Mouse (Mus musculus): Measurements from ENCODE around the gene Mboat7.
A peak's percentile ranks its signal among the peaks of the same experiment; 100 is the strongest.
"Not testable (repeated sequence)": the region's sequence is repeated elsewhere in the genome, so short reads cannot be mapped to it uniquely, and the experiment has no call there.

Mboat7 gene

DNA sequence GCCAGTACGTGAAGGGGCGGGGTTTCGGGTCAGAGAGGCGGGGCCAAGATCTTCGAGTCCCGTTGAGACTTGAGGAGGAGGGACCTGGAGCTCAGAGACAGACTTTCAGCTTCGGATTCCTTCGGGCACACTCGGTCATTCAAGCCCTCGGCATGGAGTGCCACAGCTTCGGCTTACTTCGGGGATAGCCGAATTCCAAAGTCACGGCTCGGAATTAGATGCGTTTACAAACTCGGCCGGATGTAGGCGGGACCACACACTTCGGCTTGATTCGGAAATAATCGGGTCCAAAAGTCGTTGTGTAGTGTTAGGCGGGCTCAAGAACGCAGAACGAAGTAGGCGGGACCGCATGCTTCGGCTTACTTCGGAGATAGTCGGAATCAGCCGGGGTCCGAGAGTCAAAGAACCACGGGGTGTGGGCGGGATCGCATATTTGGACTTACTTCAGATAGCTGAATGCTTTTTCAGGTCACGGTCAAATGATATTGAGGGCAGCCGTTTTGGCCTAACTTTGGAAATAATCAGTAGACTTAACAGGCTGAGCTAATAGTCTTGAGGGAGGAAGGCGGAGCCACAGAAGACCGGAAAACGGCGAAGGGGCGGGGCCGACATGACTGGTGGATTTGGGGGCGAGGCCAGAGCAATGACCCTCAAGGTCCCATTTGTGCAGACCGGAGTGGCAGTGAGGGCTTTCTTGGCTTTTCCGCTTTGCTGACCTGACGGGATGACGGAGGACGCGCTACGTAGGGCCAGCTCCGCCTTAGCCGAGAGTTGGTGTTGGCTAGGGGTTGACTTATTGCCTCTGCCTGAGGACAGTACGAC is at the start of gene Mboat7:
Gene Mboat7, minus strand, starts transcription at position 537 of the 822 bp plus-strand sequence.
- peak; percentile 98 to 99 for DNase-seq

- not testable (repeated sequence) for DNase-seq
Observed at GRCm38 (mm10) chr7:3732675-3733074, 39.4 kb upstream of the Mboat7 start.

DNA sequence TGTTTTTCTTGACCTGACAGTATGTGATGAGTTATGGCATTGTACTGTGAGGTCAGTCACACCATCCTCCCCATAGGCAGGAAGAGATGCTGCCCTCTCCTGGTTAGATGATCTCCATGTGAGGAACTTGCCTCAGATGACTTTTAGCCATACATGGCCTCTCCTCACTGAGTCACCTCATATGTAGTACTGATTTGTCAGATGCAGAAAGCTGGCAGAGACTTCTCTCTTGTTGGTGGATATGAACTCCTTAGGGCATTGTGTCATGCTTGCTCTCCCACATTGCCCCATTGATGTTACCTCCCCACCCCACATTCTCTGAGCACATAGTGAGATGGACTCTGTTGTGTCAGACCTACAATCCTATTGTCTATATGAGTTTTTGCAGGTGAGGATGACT is 32.1 kb upstream of the Mboat7 start:
- not testable (repeated sequence) for DNase-seq

DNA sequence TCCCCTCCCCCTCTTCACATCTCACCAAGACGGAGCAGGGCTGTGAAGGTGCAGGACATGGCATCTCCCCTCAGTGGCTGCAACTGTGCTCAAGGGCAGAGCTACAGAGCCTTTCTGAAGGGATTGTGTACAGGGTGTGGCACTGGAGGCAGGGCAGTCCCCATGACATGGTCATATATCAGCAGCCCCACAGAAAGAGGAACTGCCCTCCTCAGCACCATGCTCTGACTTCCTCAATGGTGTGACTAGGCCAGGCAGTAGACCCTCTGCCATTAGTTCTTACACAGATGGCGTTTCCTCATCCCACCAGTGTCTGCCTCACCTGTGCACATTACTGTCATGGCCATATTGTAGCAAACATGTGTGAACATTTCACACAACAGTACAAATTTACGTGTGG is 26.9 kb upstream of the Mboat7 start, which contains the start of gene Pirb:
Gene Pirb, minus strand, starts transcription at position 124 of the 400 bp plus-strand sequence.
- not testable (repeated sequence) for DNase-seq

- peak in 1 of 2 experiments; percentile 21 for DNase-seq
Observed at GRCm38 (mm10) chr7:3715249-3715648, 21.9 kb upstream of the Mboat7 start.

DNA sequence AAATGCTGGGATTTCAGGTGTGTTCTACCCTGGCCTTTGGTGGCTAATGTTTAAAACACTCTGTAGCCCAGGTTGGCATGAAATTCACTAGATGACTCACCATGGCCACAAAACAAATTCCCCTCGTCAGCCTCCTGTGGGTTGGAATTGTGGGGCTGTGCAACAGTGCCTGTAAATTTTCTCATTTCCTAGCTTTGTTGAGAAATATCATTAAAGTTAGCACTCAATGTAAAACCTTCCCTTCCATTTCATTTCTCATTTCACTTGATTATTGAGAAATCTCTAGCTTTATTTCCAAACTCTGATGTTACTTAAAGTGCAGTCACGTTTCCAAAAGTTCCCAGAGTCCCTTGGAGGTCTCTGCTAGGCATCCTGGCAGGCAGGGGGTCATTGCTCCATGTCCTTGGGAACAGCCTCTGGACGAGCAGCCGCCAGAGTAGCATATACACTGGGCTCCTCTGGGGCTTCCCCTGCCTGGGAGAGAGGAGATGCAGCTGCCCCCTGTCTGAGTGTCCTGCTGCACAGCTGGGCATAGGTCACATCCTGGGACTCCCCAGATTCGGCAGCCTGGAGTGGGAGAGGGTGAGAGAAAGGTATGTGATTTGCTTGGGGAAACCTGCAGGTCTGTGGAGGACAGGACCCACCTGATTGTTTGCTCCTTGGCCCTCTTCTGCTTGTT is 19.1 kb upstream of the Mboat7 start:
- no peak for DNase-seq

DNA sequence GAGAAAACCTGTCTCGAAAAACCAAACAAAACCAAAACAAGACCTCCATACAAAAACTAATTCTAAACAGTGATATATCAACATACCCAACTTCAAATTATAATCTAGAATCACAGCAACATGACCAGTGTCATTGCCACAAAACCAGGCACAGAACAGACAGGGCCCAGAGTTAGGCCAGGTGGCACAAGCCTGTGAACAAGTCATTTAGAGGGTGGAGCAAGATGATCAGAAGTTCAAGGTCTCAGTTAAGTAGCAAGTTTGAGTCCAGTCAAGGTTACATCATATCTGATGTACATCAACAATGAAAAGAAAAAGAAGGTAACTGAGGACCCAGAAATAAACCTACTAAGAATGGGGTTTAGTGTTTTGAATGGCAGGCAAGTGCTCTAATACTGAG is 15.7 kb upstream of the Mboat7 start:
- no peak for DNase-seq

DNA sequence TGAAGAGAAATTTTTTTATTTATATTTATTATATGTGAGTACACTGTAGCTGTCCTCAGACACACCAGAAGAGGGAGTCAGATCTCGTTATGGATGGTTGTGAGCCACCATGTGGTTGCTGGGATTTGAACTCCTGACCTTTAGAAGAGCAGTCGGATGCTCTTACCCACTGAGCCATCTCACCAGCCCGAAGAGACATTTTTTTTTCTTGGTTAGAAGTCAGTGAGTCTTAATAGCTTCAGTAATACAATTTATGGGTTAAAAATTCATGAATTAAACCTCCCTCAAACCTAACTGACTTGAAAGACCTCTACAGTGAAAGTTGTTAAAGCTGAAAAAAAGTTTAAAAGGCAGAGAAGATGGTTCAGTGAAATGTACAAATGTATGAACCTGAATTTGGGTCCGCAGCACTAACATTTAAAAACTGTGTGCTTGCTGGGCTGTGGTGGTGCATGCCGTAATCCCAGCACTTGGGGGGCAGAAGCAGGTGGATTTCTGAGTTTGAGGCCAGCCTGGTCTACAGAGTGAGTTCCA is 15.2 kb upstream of the Mboat7 start:
- DNase-seq: not testable (repeated sequence)

DNA sequence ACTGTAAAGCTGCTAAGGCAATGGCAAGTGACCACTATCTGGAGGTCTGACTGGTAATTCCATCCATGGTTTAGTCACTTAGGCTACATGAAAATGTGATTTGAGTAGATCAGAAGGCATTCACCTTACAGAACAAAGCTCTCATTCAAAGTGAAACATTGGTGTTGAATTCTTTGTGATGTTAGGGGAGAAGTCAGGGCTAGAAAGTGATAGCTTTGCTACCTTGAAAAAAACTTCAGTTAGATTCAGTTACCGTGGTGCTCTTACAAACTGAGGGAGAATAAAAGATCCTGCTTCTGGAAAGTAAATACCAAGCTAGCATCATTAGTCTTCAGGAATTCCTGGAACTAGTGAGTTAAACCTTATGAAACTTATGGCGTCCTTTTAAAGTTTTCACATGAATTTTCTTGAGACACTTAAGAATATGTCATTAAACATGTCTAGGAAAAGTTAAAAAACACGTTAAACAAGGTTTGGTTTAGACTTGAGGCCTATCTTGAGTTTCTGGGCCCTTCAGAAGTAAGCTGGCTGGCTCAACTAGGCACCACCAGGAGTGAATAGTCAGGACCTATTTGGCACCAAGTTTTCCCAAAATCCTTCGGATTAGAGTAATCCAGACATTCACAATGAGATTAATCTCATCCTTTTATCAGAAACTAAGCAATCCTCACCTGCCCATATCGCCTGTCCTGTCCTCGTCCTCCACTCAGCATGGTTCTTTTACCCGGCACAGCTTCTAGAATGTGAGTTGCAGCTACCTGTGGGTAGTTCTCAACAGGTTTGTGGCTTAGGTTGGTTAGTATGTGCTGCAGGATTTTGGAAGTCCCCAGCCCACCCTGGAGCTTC is 14.5 kb upstream of the Mboat7 start:
- no peak for DNase-seq

GRCm38 (mm10) chr7:3707027-3707426 is 13.7 kb upstream of the Mboat7 start:
- no peak for DNase-seq

DNA sequence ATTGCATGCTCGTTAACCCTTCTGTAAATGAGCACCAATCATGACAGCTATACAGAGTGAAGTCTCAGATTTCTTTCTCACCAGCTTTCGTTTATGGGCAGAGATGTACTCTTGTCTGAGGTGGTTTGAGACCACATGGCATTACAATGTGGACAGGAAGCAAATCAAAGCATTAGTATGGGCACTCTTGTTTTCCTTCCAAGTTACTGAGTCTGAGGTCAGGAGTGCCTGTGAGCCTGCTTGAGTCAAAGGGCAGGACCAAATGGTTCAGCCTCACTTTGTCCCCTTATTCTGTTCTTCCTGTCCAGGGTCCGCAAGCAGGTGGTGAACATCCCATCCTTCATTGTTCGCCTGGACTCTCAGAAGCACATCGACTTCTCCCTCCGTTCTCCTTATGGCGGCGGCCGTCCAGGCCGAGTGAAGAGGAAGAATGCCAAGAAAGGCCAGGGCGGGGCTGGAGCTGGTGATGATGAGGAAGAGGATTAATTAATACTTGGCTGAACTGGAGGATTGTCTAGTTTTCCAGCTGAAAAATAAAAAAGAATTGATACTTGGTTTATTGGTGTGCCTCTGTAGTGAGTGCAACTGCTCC is 13.1 kb upstream of the Mboat7 start:
- no peak for DNase-seq

DNA sequence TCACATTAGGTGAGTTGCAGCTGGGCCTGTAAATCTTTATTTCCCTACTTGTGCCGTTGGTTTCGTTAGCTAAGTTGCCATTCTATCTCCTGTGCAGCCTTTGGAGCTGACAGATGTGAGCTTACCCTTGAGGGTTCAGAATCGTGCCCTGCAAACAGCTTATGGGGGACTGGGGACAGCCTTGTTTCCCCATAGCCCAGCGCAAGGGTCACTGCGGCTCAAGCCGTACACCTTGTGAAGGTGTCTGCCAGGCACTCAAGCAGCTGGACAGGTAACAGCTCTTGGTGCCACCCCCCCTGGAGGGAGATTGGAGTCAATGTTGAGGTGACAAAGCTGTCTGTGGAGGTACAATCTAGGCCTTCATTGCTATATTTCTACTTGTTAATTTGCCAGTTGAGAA is 12.6 kb upstream of the Mboat7 start:
- DNase-seq: no peak

GRCm38 (mm10) chr7:3705461-3705860 is 12.1 kb upstream of the Mboat7 start:
- DNase-seq: not testable (repeated sequence)

GRCm38 (mm10) chr7:3704475-3704874 is 11.2 kb upstream of the Mboat7 start:
- no peak for DNase-seq

DNA sequence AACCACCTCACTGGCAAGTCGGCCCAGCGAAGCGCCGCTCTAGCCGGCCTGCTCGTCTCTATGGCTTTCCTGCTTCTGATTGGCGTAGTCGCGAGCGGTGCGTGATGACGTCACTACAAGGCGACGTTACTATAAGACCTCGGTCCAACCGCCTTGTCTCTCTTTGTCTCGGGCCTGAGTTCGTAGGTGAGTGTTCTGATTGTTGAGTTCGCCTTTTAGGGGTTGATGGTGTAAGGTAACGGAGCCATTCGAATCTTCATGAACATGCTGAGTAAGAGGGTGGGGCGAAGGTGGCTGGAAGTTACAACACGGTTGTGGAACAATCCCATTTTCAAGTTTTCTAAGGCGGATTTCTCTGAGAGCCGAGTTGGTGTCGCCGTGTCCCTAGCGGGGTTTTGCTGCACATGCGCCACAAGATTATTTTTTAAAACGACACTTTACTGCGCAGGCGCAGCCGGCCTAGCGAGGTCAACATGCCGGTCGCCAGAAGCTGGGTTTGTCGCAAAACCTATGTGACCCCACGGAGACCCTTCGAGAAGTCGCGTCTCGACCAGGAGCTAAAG is 10.6 kb upstream of the Mboat7 start, which contains the start of gene Rps9:
Gene Rps9, plus strand, starts transcription at position 115 of the 563 bp plus-strand sequence.
- peak; percentile 98 for DNase-seq

GRCm38 (mm10) chr7:3703148-3703878 is 10.0 kb upstream of the Mboat7 start:
- DNase-seq: no peak

DNA sequence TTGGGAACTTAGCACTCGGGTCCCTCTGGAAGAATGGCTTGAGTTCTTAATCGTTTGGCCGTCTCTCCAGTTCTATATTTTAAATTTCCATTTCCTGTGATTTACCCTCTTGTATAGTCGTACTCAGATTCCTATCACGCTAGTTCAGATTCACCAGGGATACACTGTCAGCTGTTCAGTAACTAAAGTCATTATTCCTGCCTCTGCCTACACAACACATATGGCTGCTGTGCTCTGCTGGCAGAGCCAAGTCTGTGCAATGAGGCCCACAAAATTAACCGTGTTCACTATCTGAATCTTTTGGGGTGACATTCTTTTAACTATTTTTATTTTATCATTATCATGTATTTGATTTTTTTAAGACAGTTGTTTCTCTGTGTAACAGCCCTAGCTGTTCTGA is 5.1 kb upstream of the Mboat7 start:
- no peak for DNase-seq

GRCm38 (mm10) chr7:3694949-3695305 is 1.6 kb upstream of the Mboat7 start:
- DNase-seq: peak in 1 of 2 experiments; percentile 17

DNA sequence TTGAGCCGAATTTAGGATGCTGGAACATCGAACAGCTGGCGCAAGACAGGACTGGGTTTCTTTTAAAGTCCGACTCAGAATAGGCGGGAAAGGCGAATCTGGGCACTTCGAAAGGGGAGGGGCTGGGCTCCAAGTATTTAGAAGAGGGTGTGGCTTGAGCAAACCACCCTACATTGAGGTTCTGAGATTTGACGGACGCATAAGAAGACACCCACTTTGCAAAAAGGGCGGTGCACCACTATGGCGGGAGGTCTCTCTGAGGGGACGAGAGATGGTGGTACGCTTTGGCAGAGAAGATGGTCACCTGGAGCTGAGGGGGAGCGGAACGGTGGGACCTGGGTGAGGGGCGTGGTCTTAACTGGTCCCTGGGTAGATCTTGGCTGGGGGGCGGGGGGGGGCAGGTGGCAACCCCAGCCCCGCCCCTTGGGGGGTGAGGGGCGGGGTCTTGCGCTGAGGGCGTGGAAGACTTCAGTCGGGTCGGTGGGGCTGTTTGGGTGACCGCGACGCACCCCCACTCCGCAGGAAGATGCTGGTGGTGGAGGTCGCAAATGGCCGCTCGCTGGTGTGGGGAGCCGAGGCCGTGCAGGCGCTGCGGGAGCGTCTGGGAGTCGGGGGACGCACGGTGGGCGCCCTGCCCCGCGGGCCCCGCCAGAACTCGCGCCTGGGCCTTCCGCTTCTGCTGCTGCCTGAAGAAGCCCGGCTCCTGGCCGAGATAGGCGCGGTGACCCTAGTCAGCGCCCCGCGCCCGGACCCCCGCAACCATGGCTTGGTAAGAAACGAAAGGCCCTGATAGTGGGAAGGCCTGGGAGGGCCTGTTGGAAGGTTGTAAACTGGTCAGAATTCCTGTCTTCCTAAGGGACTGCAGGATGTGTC is 989 bp upstream of the Mboat7 start:
- peak; percentile 83 to 85 for DNase-seq

GRCm38 (mm10) chr7:3693809-3694075 is 419 bp upstream of the Mboat7 start:
- DNase-seq: no peak
